Comparison of ENCODE assay signal across 7 mouse cellular contexts in genomic region chr11:49203129-49203768, GRCm38 (mm10). TPM values are rescaled to one million over a fixed set of nuclear protein-coding genes. Genes with fewer than 3 reads are reported as not detected.
DNase-seq lines count a peak whose midpoint lies in the region; ATAC-seq lines count a peak whose summit lies in the region.

Gene Zfp62 (plus strand): TSS chr11:49203292.

- no peaks in the 10 kb centered on the region for H3K9me3 ChIP-seq in embryonic facial prominence, embryonic 10.5 days
- no peaks in the 10 kb centered on the region for H3K9me3 ChIP-seq in limb, embryonic 11.5 days (ENCODE audit: control insufficient read depth, low read length)
- H3K9me3 ChIP-seq in midbrain, embryonic 14.5 days (ENCODE audit: control insufficient read depth, low read length) = no peaks in the 10 kb centered on the region

- ATAC-seq in limb, embryonic 11.5 days (ENCODE audit: insufficient number of reproducible peaks, low FRiP score, low TSS enrichment, low read depth) = peak; percentile 91
- peak; percentile 91 for ATAC-seq in midbrain, embryonic 14.5 days (ENCODE audit: low FRiP score, low TSS enrichment)

- H3K27me3 ChIP-seq in embryonic facial prominence, embryonic 10.5 days (replicated peaks; ENCODE audit: low read depth, poor library complexity, severe bottlenecking) = no peaks in the 10 kb centered on the region
- no peaks in the 10 kb centered on the region for H3K27me3 ChIP-seq in limb, embryonic 11.5 days (ENCODE audit: control insufficient read depth, insufficient read depth, low read length)
- no peaks in the 10 kb centered on the region for H3K27me3 ChIP-seq in midbrain, embryonic 14.5 days (ENCODE audit: control insufficient read depth, insufficient read depth, low read length)

- peak; percentile 97 for DNase-seq in adrenal gland, postnatal 10 days
- peak; percentile 94 for DNase-seq in embryonic facial prominence, embryonic 10.5 days (ENCODE audit: low spot score)
- peak; percentile 100 for DNase-seq in heart, adult 11 months
- DNase-seq in kidney, adult 18-20 months = peak; percentile 97
- DNase-seq in limb, embryonic 11.5 days (ENCODE audit: low spot score) = peak; percentile 97
- DNase-seq in midbrain, embryonic 14.5 days = peak; percentile 97
- DNase-seq in spleen, adult 18-20 months = peak; percentile 83 to 91

- under 1% methylated on average over 45 of the region's 47 CpGs for WGBS in embryonic facial prominence, embryonic 10.5 days
- WGBS in limb, embryonic 11.5 days = under 1% methylated on average over 46 of the region's 47 CpGs
- under 1% methylated on average over 47 of the region's 47 CpGs for WGBS in midbrain, embryonic 14.5 days

- peak within 1 kb of the TSS; percentile 99 for H3K27ac ChIP-seq in embryonic facial prominence, embryonic 10.5 days (replicated peaks)
- peak within 1 kb of the TSS; percentile 97 for H3K27ac ChIP-seq in limb, embryonic 11.5 days (replicated peaks; ENCODE audit: low read depth, low read length)
- peak within 1 kb of the TSS; percentile 97 for H3K27ac ChIP-seq in midbrain, embryonic 14.5 days (replicated peaks; ENCODE audit: low read depth, low read length)

- peak within 1 kb of the TSS; percentile 72 for H3K4me2 ChIP-seq in limb, embryonic 11.5 days (ENCODE audit: low read depth, severe bottlenecking)
- H3K4me2 ChIP-seq in midbrain, embryonic 14.5 days (ENCODE audit: low read length) = peak within 1 kb of the TSS; percentile 66

- peaks cover 20% of the 10 kb centered on the region for H3K36me3 ChIP-seq in embryonic facial prominence, embryonic 10.5 days (replicated peaks)
- no peaks in the 10 kb centered on the region for H3K36me3 ChIP-seq in limb, embryonic 11.5 days (ENCODE audit: control insufficient read depth, insufficient read depth, low read length)
- peaks cover 7% of the 10 kb centered on the region; the same call in 1 of the 2 replicates for H3K36me3 ChIP-seq in midbrain, embryonic 14.5 days (ENCODE audit: control insufficient read depth, insufficient read depth, low read length)

- H3K4me1 ChIP-seq in embryonic facial prominence, embryonic 10.5 days = peaks cover 20% of the 10 kb centered on the region
- peaks cover 6% of the 10 kb centered on the region; the same call in 1 of the 2 replicates for H3K4me1 ChIP-seq in limb, embryonic 11.5 days (ENCODE audit: control insufficient read depth, insufficient read depth, low read length)
- peaks cover 18% of the 10 kb centered on the region for H3K4me1 ChIP-seq in midbrain, embryonic 14.5 days (ENCODE audit: control insufficient read depth, insufficient read depth, low read length)

- peak within 1 kb of the TSS; percentile 98 for H3K9ac ChIP-seq in limb, embryonic 11.5 days (ENCODE audit: low read length)
- H3K9ac ChIP-seq in midbrain, embryonic 14.5 days (replicated peaks; ENCODE audit: low read length) = peak within 1 kb of the TSS; percentile 97

- peak within 1 kb of the TSS; percentile 86 for H3K4me3 ChIP-seq in embryonic facial prominence, embryonic 10.5 days
- peak within 1 kb of the TSS; percentile 76 for H3K4me3 ChIP-seq in limb, embryonic 11.5 days (ENCODE audit: low read depth, low read length)
- peak within 1 kb of the TSS; percentile 95 for H3K4me3 ChIP-seq in midbrain, embryonic 14.5 days (replicated peaks; ENCODE audit: low read depth, low read length)

RNA-seq across cellular contexts. Expression of gene Zfp62, which starts in this region (rescaled TPM):
- 10 to 100 TPM; 29.8 to 38.1 TPM for total RNA-seq in adrenal gland, postnatal 10 days (2021)
- 46.8 and 50.0 TPM in 2 replicates for polyA plus RNA-seq in embryonic facial prominence, embryonic 10.5 days (2016; fragmentation: Nextera tagmentation; extraction: Ambion mirVana)
- 54.1 and 58.0 TPM in 2 replicates for polyA plus RNA-seq in limb, embryonic 11.5 days (2014; fragmentation: Nextera tagmentation; extraction: Ambion mirVana)
- 37.3 and 61.7 TPM in 2 replicates for polyA plus RNA-seq in midbrain, embryonic 14.5 days (2014; fragmentation: Nextera tagmentation; extraction: Ambion mirVana)

Comparison
In these comparisons a context has a peak if more than half of its experiments do, and no peak if none do; other contexts are left out.
1. Peak in every context shown above with its lines: DNase-seq, ATAC-seq, H3K4me3 ChIP-seq and H3K27ac ChIP-seq.